In genomic region chr11:59002327-59003079, GRCm38 (mm10) we compare ENCODE assay signal across 30 mouse cellular contexts. TPM values are rescaled to one million over a fixed set of nuclear protein-coding genes. Genes with fewer than 3 reads are reported as not detected.
DNase-seq lines count a peak whose midpoint lies in the region; ATAC-seq lines count a peak whose summit lies in the region.
"Had no signal": no experiment of that assay in that cellular context is flagged by ENCODE, and none has a peak within 500 bp of the region (broad histone marks: within the 10 kb centered on the region; RNA-seq: fewer than 3 reads in every experiment).

No protein-coding gene starts in this region.

- no peak overlapping the region for H3K27ac ChIP-seq in midbrain, embryonic 11.5 days (ENCODE audit: low read depth, low read length)
- no peak overlapping the region for H3K27ac ChIP-seq in midbrain, embryonic 15.5 days
- peak overlapping the region; percentile 95 for H3K27ac ChIP-seq in heart, embryonic 13.5 days (replicated peaks)
- H3K27ac ChIP-seq: hindbrain, embryonic 12.5 days; hindbrain, postnatal 0 days; kidney, postnatal 0 days; limb, embryonic 10.5 days; limb, embryonic 15.5 days; liver, embryonic 13.5 days; neural tube, embryonic 12.5 days had no signal

- H3K9me3 ChIP-seq in midbrain, embryonic 11.5 days (ENCODE audit: control insufficient read depth, low read length) = no peaks in the 10 kb centered on the region
- no peaks in the 10 kb centered on the region for H3K9me3 ChIP-seq in midbrain, embryonic 15.5 days
- no peaks in the 10 kb centered on the region for H3K9me3 ChIP-seq in heart, embryonic 13.5 days
- H3K9me3 ChIP-seq: hindbrain, embryonic 12.5 days; limb, embryonic 10.5 days; limb, embryonic 15.5 days; liver, embryonic 13.5 days; neural tube, embryonic 12.5 days had no signal

- H3K4me3 ChIP-seq in midbrain, embryonic 11.5 days (ENCODE audit: low read depth, low read length) = no peak overlapping the region
- H3K4me3 ChIP-seq in midbrain, embryonic 15.5 days = no peak overlapping the region
- H3K4me3 ChIP-seq in heart, embryonic 13.5 days = peak overlapping the region; percentile 45
- H3K4me3 ChIP-seq: hindbrain, embryonic 12.5 days; limb, embryonic 10.5 days; limb, embryonic 15.5 days; liver, embryonic 13.5 days; neural tube, embryonic 12.5 days had no signal

- H3K4me1 ChIP-seq in midbrain, embryonic 11.5 days (ENCODE audit: control insufficient read depth, insufficient read depth, low read length) = no peaks in the 10 kb centered on the region
- no peaks in the 10 kb centered on the region for H3K4me1 ChIP-seq in midbrain, embryonic 15.5 days
- H3K4me1 ChIP-seq in heart, embryonic 13.5 days = peaks cover 61% of the 10 kb centered on the region
- H3K4me1 ChIP-seq: hindbrain, embryonic 12.5 days; neural tube, embryonic 12.5 days had no signal

- WGBS in midbrain, embryonic 11.5 days = 81% methylated on average over 7 of the region's 7 CpGs
- WGBS in midbrain, embryonic 15.5 days = 85% methylated on average over 7 of the region's 7 CpGs
- WGBS in heart, embryonic 13.5 days = 35% methylated on average over 7 of the region's 7 CpGs

- H3K27me3 ChIP-seq in midbrain, embryonic 11.5 days (ENCODE audit: control insufficient read depth, insufficient read depth, low read length) = no peaks in the 10 kb centered on the region
- no peaks in the 10 kb centered on the region for H3K27me3 ChIP-seq in midbrain, embryonic 15.5 days (replicated peaks)
- H3K27me3 ChIP-seq in heart, embryonic 13.5 days (replicated peaks) = no peaks in the 10 kb centered on the region
- H3K27me3 ChIP-seq: limb, embryonic 15.5 days; liver, embryonic 13.5 days; neural tube, embryonic 12.5 days had no signal

- H3K4me2 ChIP-seq in midbrain, embryonic 11.5 days = no peak overlapping the region
- no peak overlapping the region for H3K4me2 ChIP-seq in midbrain, embryonic 15.5 days
- peak overlapping the region; percentile 69 for H3K4me2 ChIP-seq in heart, embryonic 13.5 days
- H3K4me2 ChIP-seq: hindbrain, embryonic 12.5 days; limb, embryonic 15.5 days; liver, embryonic 13.5 days; neural tube, embryonic 12.5 days had no signal

- intact Hi-C loops in heart, postnatal 10 days (cut with DNase I) = no loop called here

- ATAC-seq in midbrain, embryonic 11.5 days (ENCODE audit: low FRiP score) = no peak
- ATAC-seq in midbrain, embryonic 15.5 days (replicated peaks) = no peak
- ATAC-seq in heart, embryonic 13.5 days (ENCODE audit: extremely low read depth, insufficient number of reproducible peaks, low FRiP score, low TSS enrichment) = peak; percentile 58
- no peak for ATAC-seq in inflammation-experienced regulatory T-cells, adult 6 months
- ATAC-seq: CD4-positive, CD25-positive, alpha-beta regulatory T cell, adult 4 months; forebrain, embryonic 14.5 days; hindbrain, postnatal 0 days; intestine, embryonic 16.5 days; midbrain, embryonic 16.5 days had no signal

- DNase-seq in midbrain, embryonic 11.5 days (ENCODE audit: low spot score, missing footprints) = peak; percentile 79
- peak; percentile 86 to 88 for DNase-seq in heart, postnatal 10 days
- DNase-seq in embryo, embryonic 10.5 days (ENCODE audit: low spot score) = no peak
- DNase-seq in layer of hippocampus, adult 11-12 months (ENCODE audit: low spot score) = no peak
- DNase-seq: adrenal gland, postnatal 25 days; cerebellum, adult 11-12 months; cerebellum, postnatal 25 days; gastrocnemius, postnatal 14 days; kidney, adult 8-10 months; kidney, postnatal 4 days; layer of hippocampus, postnatal 36 days; liver, embryonic 13.5 days; lung, adult 18-20 months; lung, postnatal 10 days; thymus, adult 2 months; thymus, postnatal 36 days had no signal

- no peaks in the 10 kb centered on the region for H3K36me3 ChIP-seq in midbrain, embryonic 11.5 days (ENCODE audit: control insufficient read depth, insufficient read depth, low read length)
- no peaks in the 10 kb centered on the region for H3K36me3 ChIP-seq in midbrain, embryonic 15.5 days (replicated peaks)
- peaks cover 9% of the 10 kb centered on the region for H3K36me3 ChIP-seq in heart, embryonic 13.5 days
- H3K36me3 ChIP-seq: hindbrain, embryonic 12.5 days; limb, embryonic 10.5 days; limb, embryonic 15.5 days; liver, embryonic 13.5 days; neural tube, embryonic 12.5 days had no signal

- no peak overlapping the region for H3K9ac ChIP-seq in midbrain, embryonic 11.5 days (ENCODE audit: low read length)
- H3K9ac ChIP-seq in midbrain, embryonic 15.5 days = no peak overlapping the region
- peak overlapping the region; percentile 82 for H3K9ac ChIP-seq in heart, embryonic 13.5 days
- H3K9ac ChIP-seq: hindbrain, embryonic 12.5 days; limb, embryonic 15.5 days; liver, embryonic 13.5 days; neural tube, embryonic 12.5 days had no signal

RNA-seq across cellular contexts. Expression of gene Trim11, which starts 24.6 kb away (rescaled TPM):
- polyA plus RNA-seq in midbrain, embryonic 11.5 days (2014; fragmentation: Nextera tagmentation; extraction: Ambion mirVana) = 17.6 and 18.5 TPM in 2 replicates
- polyA plus RNA-seq in midbrain, embryonic 15.5 days (2015; fragmentation: Nextera tagmentation; extraction: Ambion mirVana) = 22.1 and 24.1 TPM in 2 replicates
- 25.6 and 28.2 TPM in 2 replicates for polyA plus RNA-seq in heart, embryonic 13.5 days (2015; fragmentation: Nextera tagmentation; extraction: Ambion mirVana)
- 10 to 100 TPM; 19.9 to 20.8 TPM for total RNA-seq in heart, postnatal 10 days (2021)
- 10 to 100 TPM; 18.8 to 24.0 (median 20.3) TPM for polyA plus RNA-seq in inflammation-experienced regulatory T-cells, adult 6 months (2017; shearing (Covaris generic))

RNA-seq across cellular contexts. Expression of gene Hist3h2a, which starts 48.0 kb away (rescaled TPM):
- 57.8 and 61.8 TPM in 2 replicates for polyA plus RNA-seq in midbrain, embryonic 11.5 days (2014; fragmentation: Nextera tagmentation; extraction: Ambion mirVana)
- polyA plus RNA-seq in midbrain, embryonic 15.5 days (2015; fragmentation: Nextera tagmentation; extraction: Ambion mirVana) = 119 and 121 TPM in 2 replicates
- polyA plus RNA-seq in heart, embryonic 13.5 days (2015; fragmentation: Nextera tagmentation; extraction: Ambion mirVana) = 26.4 and 28.5 TPM in 2 replicates
- 10 to 100 TPM; 33.2 to 36.7 TPM for total RNA-seq in heart, postnatal 10 days (2021)
- polyA plus RNA-seq in inflammation-experienced regulatory T-cells, adult 6 months (2017; shearing (Covaris generic)) = 1 to 10 TPM; 3.1 to 5.0 (median 4.2) TPM

RNA-seq across cellular contexts. Expression of gene Trim17, which starts 48.0 kb away (rescaled TPM):
- polyA plus RNA-seq in midbrain, embryonic 11.5 days (2014; fragmentation: Nextera tagmentation; extraction: Ambion mirVana) = 0.45 and 0.62 TPM in 2 replicates
- polyA plus RNA-seq in midbrain, embryonic 15.5 days (2015; fragmentation: Nextera tagmentation; extraction: Ambion mirVana) = 1.5 and 2.0 TPM in 2 replicates
- polyA plus RNA-seq in heart, embryonic 13.5 days (2015; fragmentation: Nextera tagmentation; extraction: Ambion mirVana) = 0.43 and 0.76 TPM in 2 replicates
- total RNA-seq in heart, postnatal 10 days (2021) = under 1 TPM; 0.12 to 0.22 TPM
- under 1 TPM in 2 of 3 experiments, not detected in 1; 0.14 to 0.40 TPM for polyA plus RNA-seq in inflammation-experienced regulatory T-cells, adult 6 months (2017; shearing (Covaris generic))
- total RNA-seq: granulocyte monocyte progenitor cell, adult 5-6 weeks had no signal

RNA-seq across cellular contexts. Expression of gene Hist3h2ba, which starts 53.8 kb away (rescaled TPM):
- polyA plus RNA-seq in midbrain, embryonic 11.5 days (2014; fragmentation: Nextera tagmentation; extraction: Ambion mirVana) = 99.9 and 101 TPM in 2 replicates
- polyA plus RNA-seq in midbrain, embryonic 15.5 days (2015; fragmentation: Nextera tagmentation; extraction: Ambion mirVana) = 311 and 338 TPM in 2 replicates
- 14.4 and 14.9 TPM in 2 replicates for polyA plus RNA-seq in heart, embryonic 13.5 days (2015; fragmentation: Nextera tagmentation; extraction: Ambion mirVana)
- 10 to 100 TPM; 11.0 to 13.0 TPM for total RNA-seq in heart, postnatal 10 days (2021)
- 1 to 10 TPM; 2.9 to 5.2 (median 4.3) TPM for polyA plus RNA-seq in inflammation-experienced regulatory T-cells, adult 6 months (2017; shearing (Covaris generic))

Comparison
In these comparisons a context has a peak if more than half of its experiments do, and no peak if none do; other contexts are left out.
1. DNase-seq: peak in midbrain, embryonic 11.5 days (single experiment) and heart, postnatal 10 days (2 of 2); none in embryo, embryonic 10.5 days (single experiment) and layer of hippocampus, adult 11-12 months (single experiment).